ENCODE assay signal across 9 mouse cellular contexts in the genomic region with DNA sequence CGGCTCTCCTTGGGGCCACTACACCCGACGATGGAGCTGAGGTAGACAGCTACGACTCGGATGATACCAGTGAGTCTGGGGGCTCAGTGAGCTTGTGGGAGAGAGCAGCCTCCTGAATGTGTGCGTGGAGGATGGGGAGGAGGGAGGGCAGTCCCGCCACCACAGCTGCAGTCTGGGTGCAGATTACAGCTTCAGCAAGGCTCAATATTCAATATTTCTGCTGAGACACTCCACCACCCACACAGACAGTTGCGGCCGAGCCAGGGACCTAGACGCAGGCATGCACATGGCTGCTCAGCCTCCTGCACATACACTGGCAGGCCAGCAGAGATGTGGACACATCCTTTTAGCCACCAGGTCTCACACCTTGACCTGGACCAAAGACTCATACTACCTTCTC. TPM values are rescaled to one million over a fixed set of nuclear protein-coding genes. Genes with fewer than 3 reads are reported as not detected.
DNase-seq lines count a peak whose midpoint lies in the region; ATAC-seq and TF ChIP-seq lines count a peak whose summit lies in the region.
"Had no signal": no experiment of that assay in that cellular context is flagged by ENCODE, and none has a peak within 500 bp of the region (broad histone marks: within the 10 kb centered on the region; RNA-seq: fewer than 3 reads in every experiment).

No protein-coding gene starts in this region.

- H3K9ac ChIP-seq in kidney, embryonic 16.5 days (replicated peaks; ENCODE audit: low read length), result peak overlapping the region; percentile 74
- H3K9ac ChIP-seq in embryonic facial prominence, embryonic 13.5 days, result peak overlapping the region; percentile 75
- H3K9ac ChIP-seq in hindbrain, postnatal 0 days (replicated peaks; ENCODE audit: low read length), result peak overlapping the region; percentile 61
- H3K9ac ChIP-seq in neural tube, embryonic 13.5 days, result peak overlapping the region; percentile 77

- DNase-seq in kidney, adult 2 months, result no peak
- no peak for DNase-seq in hindbrain, postnatal 0 days (ENCODE audit: low spot score)
- DNase-seq in embryo, embryonic 10 days (ENCODE audit: low spot score), result no peak
- no peak for DNase-seq in Muller cell, postnatal 12 days (ENCODE audit: inconsistent ontology term)

- H3K4me1 ChIP-seq in kidney, embryonic 16.5 days (ENCODE audit: insufficient read depth, low read length), result peaks cover 22% of the 10 kb centered on the region
- H3K4me1 ChIP-seq in kidney, adult 2 months (ENCODE audit: control insufficient read depth, insufficient read depth, low read length), result no peaks in the 10 kb centered on the region
- H3K4me1 ChIP-seq in embryonic facial prominence, embryonic 13.5 days, result peaks cover 29% of the 10 kb centered on the region
- peaks cover 13% of the 10 kb centered on the region; the same call in 1 of the 2 replicates for H3K4me1 ChIP-seq in hindbrain, postnatal 0 days (ENCODE audit: insufficient read depth, low read length)
- peaks cover 24% of the 10 kb centered on the region for H3K4me1 ChIP-seq in neural tube, embryonic 13.5 days (replicated peaks)

- ATAC-seq in kidney, embryonic 16.5 days (ENCODE audit: low FRiP score, low TSS enrichment), result no peak
- ATAC-seq in embryonic facial prominence, embryonic 13.5 days (ENCODE audit: insufficient number of reproducible peaks, insufficient read depth, low FRiP score, low TSS enrichment, low read depth), result no peak
- ATAC-seq in hindbrain, postnatal 0 days, result peak; percentile 19; the same call in 1 of the 2 replicates
- ATAC-seq in neural tube, embryonic 13.5 days (ENCODE audit: low read depth), result peak; percentile 24; the same call in 1 of the 2 replicates
- no peak for ATAC-seq in monocyte, adult 5-6 weeks (replicated peaks; ENCODE audit: insufficient number of reproducible peaks, low FRiP score, low TSS enrichment, poor library complexity, severe bottlenecking)

- peaks cover 15% of the 10 kb centered on the region for H3K36me3 ChIP-seq in kidney, embryonic 16.5 days (ENCODE audit: insufficient read depth, low read length)
- H3K36me3 ChIP-seq in kidney, adult 2 months (ENCODE audit: control insufficient read depth, insufficient read depth, low read length), result no peaks in the 10 kb centered on the region
- peaks cover 23% of the 10 kb centered on the region for H3K36me3 ChIP-seq in embryonic facial prominence, embryonic 13.5 days
- H3K36me3 ChIP-seq in hindbrain, postnatal 0 days (ENCODE audit: insufficient read depth, low read length), result peaks cover 19% of the 10 kb centered on the region
- H3K36me3 ChIP-seq in neural tube, embryonic 13.5 days, result peaks cover 23% of the 10 kb centered on the region

- no peak overlapping the region for H3K27ac ChIP-seq in kidney, embryonic 16.5 days (ENCODE audit: low read length)
- H3K27ac ChIP-seq in kidney, adult 2 months (ENCODE audit: insufficient read depth, low read depth, low read length), result no peak overlapping the region
- no peak overlapping the region for H3K27ac ChIP-seq in embryonic facial prominence, embryonic 13.5 days
- H3K27ac ChIP-seq in hindbrain, postnatal 0 days, result peak overlapping the region; percentile 12
- H3K27ac ChIP-seq in neural tube, embryonic 13.5 days (replicated peaks), result no peak overlapping the region

- WGBS in kidney, embryonic 16.5 days, result 18% methylated on average over 10 of the region's 10 CpGs
- WGBS in kidney, adult 2 months, result 39% methylated on average over 10 of the region's 10 CpGs
- WGBS in embryonic facial prominence, embryonic 13.5 days, result 20% methylated on average over 10 of the region's 10 CpGs
- 12% methylated on average over 10 of the region's 10 CpGs for WGBS in hindbrain, postnatal 0 days
- 20% methylated on average over 10 of the region's 10 CpGs for WGBS in neural tube, embryonic 13.5 days

- TF ChIP-seq POLR2A in kidney, adult 2 months (IDR thresholded peaks at IDR 0.05; ENCODE audit: low read depth, low read length), result no peak

- H3K4me2 ChIP-seq in kidney, embryonic 16.5 days (replicated peaks; ENCODE audit: low read depth, low read length), result peak overlapping the region; percentile 99
- peak overlapping the region; percentile 100 for H3K4me2 ChIP-seq in embryonic facial prominence, embryonic 13.5 days
- peak overlapping the region; percentile 81 for H3K4me2 ChIP-seq in hindbrain, postnatal 0 days (ENCODE audit: low read depth, low read length)
- peak overlapping the region; percentile 98 for H3K4me2 ChIP-seq in neural tube, embryonic 13.5 days

- no peak for TF ChIP-seq CTCF in kidney, adult 2 months (conservative IDR thresholded peaks at IDR 0.05; ENCODE audit: insufficient read depth, insufficient read length, low read depth, low read length)
- TF ChIP-seq CTCF in hindbrain, postnatal 0 days (IDR thresholded peaks at IDR 0.05; ENCODE audit: low read depth), result no peak

- H3K27me3 ChIP-seq in kidney, embryonic 16.5 days (ENCODE audit: insufficient read depth, low read length), result peaks cover 15% of the 10 kb centered on the region
- H3K27me3 ChIP-seq in kidney, adult 2 months (replicated peaks; ENCODE audit: control insufficient read depth, insufficient read depth, low read length), result peaks cover 3% of the 10 kb centered on the region
- H3K27me3 ChIP-seq in embryonic facial prominence, embryonic 13.5 days, result peaks cover 45% of the 10 kb centered on the region
- no peaks in the 10 kb centered on the region for H3K27me3 ChIP-seq in hindbrain, postnatal 0 days (ENCODE audit: insufficient read depth, low read length)
- H3K27me3 ChIP-seq in neural tube, embryonic 13.5 days, result peaks cover 46% of the 10 kb centered on the region

- no peaks in the 10 kb centered on the region for H3K9me3 ChIP-seq in kidney, embryonic 16.5 days (ENCODE audit: low read length)
- H3K9me3 ChIP-seq in embryonic facial prominence, embryonic 13.5 days, result no peaks in the 10 kb centered on the region
- no peaks in the 10 kb centered on the region for H3K9me3 ChIP-seq in hindbrain, postnatal 0 days (ENCODE audit: low read length)
- no peaks in the 10 kb centered on the region for H3K9me3 ChIP-seq in neural tube, embryonic 13.5 days

- H3K4me3 ChIP-seq in kidney, embryonic 16.5 days (ENCODE audit: low read length), result peak overlapping the region; percentile 57
- H3K4me3 ChIP-seq in kidney, adult 2 months (ENCODE audit: insufficient read depth, low read depth, low read length), result no peak overlapping the region
- peak overlapping the region; percentile 56 for H3K4me3 ChIP-seq in embryonic facial prominence, embryonic 13.5 days
- peak overlapping the region; percentile 50 for H3K4me3 ChIP-seq in hindbrain, postnatal 0 days (ENCODE audit: low read length)
- H3K4me3 ChIP-seq in neural tube, embryonic 13.5 days, result peak overlapping the region; percentile 54

RNA-seq across cellular contexts. Expression of a gene that starts 1.6 kb away (rescaled TPM):
- 7.8 and 8.7 TPM in 2 replicates for polyA plus RNA-seq in kidney, embryonic 16.5 days (2015; fragmentation: Nextera tagmentation; extraction: Ambion mirVana)
- 0.15 and 0.33 TPM in 2 replicates for polyA plus RNA-seq in kidney, adult 2 months (2012; rRNA removed)
- polyA plus RNA-seq in embryonic facial prominence, embryonic 13.5 days (2015; fragmentation: Nextera tagmentation; extraction: Ambion mirVana), result 1.6 and 1.9 TPM in 2 replicates
- 40.5 and 57.3 TPM in 2 replicates for total RNA-seq in hindbrain, postnatal 0 days (2014; rRNA removed)
- 31.3 and 37.6 TPM in 2 replicates for polyA plus RNA-seq in hindbrain, postnatal 0 days (2015; fragmentation: Nextera tagmentation; extraction: Ambion mirVana)
- polyA plus RNA-seq in neural tube, embryonic 13.5 days (2015; fragmentation: Nextera tagmentation; extraction: Ambion mirVana), result 8.2 and 9.5 TPM in 2 replicates
- total RNA-seq in monocyte, adult 5-6 weeks (2017), result not detected in 3 replicates
- total RNA-seq: megakaryocyte, adult 5-6 weeks had no signal

RNA-seq across cellular contexts. Expression of a gene that starts 13.0 kb away (rescaled TPM):
- 32.6 and 42.7 TPM in 2 replicates for polyA plus RNA-seq in kidney, embryonic 16.5 days (2015; fragmentation: Nextera tagmentation; extraction: Ambion mirVana)
- polyA plus RNA-seq in kidney, adult 2 months (2012; rRNA removed), result 4.2 and 6.6 TPM in 2 replicates
- polyA plus RNA-seq in embryonic facial prominence, embryonic 13.5 days (2015; fragmentation: Nextera tagmentation; extraction: Ambion mirVana), result 37.5 and 43.0 TPM in 2 replicates
- 4.3 and 9.4 TPM in 2 replicates for total RNA-seq in hindbrain, postnatal 0 days (2014; rRNA removed)
- polyA plus RNA-seq in hindbrain, postnatal 0 days (2015; fragmentation: Nextera tagmentation; extraction: Ambion mirVana), result 20.6 and 21.1 TPM in 2 replicates
- 19.0 and 19.9 TPM in 2 replicates for polyA plus RNA-seq in neural tube, embryonic 13.5 days (2015; fragmentation: Nextera tagmentation; extraction: Ambion mirVana)
- 11.0 to 39.0 TPM (median 11.8 TPM) in 3 replicates for total RNA-seq in monocyte, adult 5-6 weeks (2017)

RNA-seq across cellular contexts. Expression of a gene that starts 13.4 kb away (rescaled TPM):
- 75.3 and 88.0 TPM in 2 replicates for polyA plus RNA-seq in kidney, embryonic 16.5 days (2015; fragmentation: Nextera tagmentation; extraction: Ambion mirVana)
- 39.6 and 47.0 TPM in 2 replicates for polyA plus RNA-seq in kidney, adult 2 months (2012; rRNA removed)
- polyA plus RNA-seq in embryonic facial prominence, embryonic 13.5 days (2015; fragmentation: Nextera tagmentation; extraction: Ambion mirVana), result 84.1 and 108 TPM in 2 replicates
- 61.0 and 66.9 TPM in 2 replicates for total RNA-seq in hindbrain, postnatal 0 days (2014; rRNA removed)
- polyA plus RNA-seq in hindbrain, postnatal 0 days (2015; fragmentation: Nextera tagmentation; extraction: Ambion mirVana), result 85.2 and 85.5 TPM in 2 replicates
- 74.3 and 79.1 TPM in 2 replicates for polyA plus RNA-seq in neural tube, embryonic 13.5 days (2015; fragmentation: Nextera tagmentation; extraction: Ambion mirVana)
- total RNA-seq in monocyte, adult 5-6 weeks (2017), result 19.2 to 46.1 TPM (median 34.5 TPM) in 3 replicates

RNA-seq across cellular contexts. Expression of a gene that starts 17.4 kb away (rescaled TPM):
- not detected in 2 replicates for polyA plus RNA-seq in kidney, embryonic 16.5 days (2015; fragmentation: Nextera tagmentation; extraction: Ambion mirVana)
- 0.46 TPM in 1 of 2 replicates, not detected in the other for polyA plus RNA-seq in kidney, adult 2 months (2012; rRNA removed)
- polyA plus RNA-seq in embryonic facial prominence, embryonic 13.5 days (2015; fragmentation: Nextera tagmentation; extraction: Ambion mirVana), result not detected in 2 replicates
- total RNA-seq in hindbrain, postnatal 0 days (2014; rRNA removed), result not detected in 2 replicates
- polyA plus RNA-seq in hindbrain, postnatal 0 days (2015; fragmentation: Nextera tagmentation; extraction: Ambion mirVana), result 0.54 TPM in 1 of 2 replicates, not detected in the other
- polyA plus RNA-seq in neural tube, embryonic 13.5 days (2015; fragmentation: Nextera tagmentation; extraction: Ambion mirVana), result not detected in 2 replicates
- not detected in 3 replicates for total RNA-seq in monocyte, adult 5-6 weeks (2017)
- total RNA-seq: megakaryocyte, adult 5-6 weeks had no signal

RNA-seq across cellular contexts. Expression of a gene that starts 35.7 kb away (rescaled TPM):
- 58.6 and 59.9 TPM in 2 replicates for polyA plus RNA-seq in kidney, embryonic 16.5 days (2015; fragmentation: Nextera tagmentation; extraction: Ambion mirVana)
- polyA plus RNA-seq in kidney, adult 2 months (2012; rRNA removed), result 56.5 and 75.2 TPM in 2 replicates
- polyA plus RNA-seq in embryonic facial prominence, embryonic 13.5 days (2015; fragmentation: Nextera tagmentation; extraction: Ambion mirVana), result 53.4 and 53.6 TPM in 2 replicates
- 140 and 143 TPM in 2 replicates for total RNA-seq in hindbrain, postnatal 0 days (2014; rRNA removed)
- polyA plus RNA-seq in hindbrain, postnatal 0 days (2015; fragmentation: Nextera tagmentation; extraction: Ambion mirVana), result 41.0 and 43.7 TPM in 2 replicates
- polyA plus RNA-seq in neural tube, embryonic 13.5 days (2015; fragmentation: Nextera tagmentation; extraction: Ambion mirVana), result 48.7 and 50.5 TPM in 2 replicates
- total RNA-seq in monocyte, adult 5-6 weeks (2017), result 37.9 to 49.8 TPM (median 38.3 TPM) in 3 replicates

Comparison
In these comparisons a context has a peak if more than half of its experiments do, and no peak if none do; other contexts are left out.
1. ATAC-seq: peak in hindbrain, postnatal 0 days (single experiment) and neural tube, embryonic 13.5 days (single experiment); none in kidney, embryonic 16.5 days (single experiment), embryonic facial prominence, embryonic 13.5 days (single experiment) and monocyte, adult 5-6 weeks (single experiment).
2. Peak in every context shown above with its lines, with median percentiles within 50 percentile points of each other: H3K4me2 ChIP-seq and H3K9ac ChIP-seq.